Mouse (Mus musculus) bone marrow, adult 2 months (tissue): Measurements from ENCODE around the gene Ercc1. TPM values are rescaled to one million over a fixed set of nuclear protein-coding genes. Genes with fewer than 3 reads are reported as not detected.

Source experiments
- H3K27ac ChIP-seq: fragments of 200-500 bp; 2 replicates; pipeline ENCODE4 v1.5.1; 2012; ENCODE audit warnings: low read depth, mild to moderate bottlenecking, control low read depth, inconsistent platforms, low read length; ENCODE audit not compliant: control insufficient read depth, poor library complexity, insufficient read depth
- H3K4me1 ChIP-seq: fragments of 200-500 bp; 2 replicates; pipeline ENCODE4 v1.6.1; 2011; ENCODE audit warnings: low read length; ENCODE audit not compliant: control insufficient read depth, insufficient read depth
- H3K4me3 ChIP-seq: fragments of 200-500 bp; replicated peaks from 2 replicates; pipeline ENCODE3; 2011; ENCODE audit warnings: mild to moderate bottlenecking, low read depth, low read length, control low read depth; ENCODE audit not compliant: control insufficient read depth
- CTCF ChIP-seq: fragments of 200-500 bp; IDR thresholded peaks from 2 replicates; pipeline ENCODE4 v1.5.1; 2011; ENCODE audit warnings: low read length, control low read depth; ENCODE audit not compliant: control insufficient read depth, insufficient read depth
- POLR2A ChIP-seq: fragments of 200-500 bp; IDR thresholded peaks from 2 replicates; pipeline ENCODE4 v1.6.1; 2011; ENCODE audit warnings: low read depth, mild to moderate bottlenecking, control low read depth, low read length, borderline replicate concordance; ENCODE audit not compliant: control insufficient read depth
- WGBS: fragments of 180-500 bp; shearing (Covaris S2); methylation state at CpG from one replicate; pipeline ENCODE4 v1.1.7; 2018; 5-methylcytosine and 5-hydroxymethylcytosine counted together
- polyA plus RNA-seq: library from polyadenylated mRNA; stranded (reverse); fragments of >200 nt; gene quantifications from 2 replicates; pipeline ENCODE4 v1.2.4, GENCODE M21; 2011; ENCODE audit warnings: low replicate concordance; ENCODE audit not compliant: missing spikeins, insufficient read depth, insufficient read length

Gene Ercc1
- polyA plus RNA-seq, 1 experiment = 31.3 TPM

- 83% methylated on average over 8 of the region's 8 CpGs for WGBS
- TF ChIP-seq POLR2A = no peak
- no peak for TF ChIP-seq CTCF
- Histone ChIP-seq H3K4me1 (no peaks in the 10 kb centered on the region; the same call in 1 of the 2 replicates), H3K4me3 (no peak overlapping the region), H3K27ac (no peak overlapping the region; the same call in 1 of the 2 replicates)
These were observed 49.9 kb downstream of the Ercc1 start for GRCm38 (mm10) chr7:19394484-19394883.

- TF ChIP-seq POLR2A = no peak
- no peak for TF ChIP-seq CTCF
- WGBS = 10% methylated on average over 27 of the region's 27 CpGs
- H3K4me1 ChIP-seq = no peaks in the 10 kb centered on the region
- no peak overlapping the region for H3K4me3 ChIP-seq
- H3K27ac ChIP-seq = no peak overlapping the region
These were observed 55.1 kb downstream of the Ercc1 start for GRCm38 (mm10) chr7:19399496-19400280.

- 81% methylated on average over 4 of the region's 4 CpGs for WGBS
- H3K4me1 ChIP-seq = no peaks in the 10 kb centered on the region; the same call in 1 of the 2 replicates
- no peak overlapping the region for H3K4me3 ChIP-seq
- TF ChIP-seq POLR2A (no peak), CTCF (no peak)
- no peak overlapping the region for H3K27ac ChIP-seq
These were observed 56.4 kb downstream of the Ercc1 start for GRCm38 (mm10) chr7:19400946-19401345.

- TF ChIP-seq POLR2A (no peak), CTCF (no peak)
- H3K4me3 ChIP-seq = no peak overlapping the region
- WGBS = 81% methylated on average over 9 of the region's 9 CpGs
- H3K4me1 ChIP-seq = no peaks in the 10 kb centered on the region; the same call in 1 of the 2 replicates
- no peak overlapping the region for H3K27ac ChIP-seq
These were observed 58.0 kb downstream of the Ercc1 start for GRCm38 (mm10) chr7:19402535-19403112.

GRCm38 (mm10) chr7:19403731-19404296, 59.2 kb downstream of the Ercc1 start, which contains the start of gene Klc3:
Gene Klc3 (minus strand): TSS chr7:19404104.
- Histone ChIP-seq H3K4me3 (peak within 1 kb of the TSS; percentile 0), H3K27ac (no peak within 1 kb of the TSS), H3K4me1 (no peaks in the 10 kb centered on the region; the same call in 1 of the 2 replicates)
- 1% methylated on average over 62 of the region's 62 CpGs for WGBS
- TF ChIP-seq POLR2A = no peak
- no peak for TF ChIP-seq CTCF

- Histone ChIP-seq H3K27ac (no peak within 1 kb of the TSS), H3K4me3 (peak within 1 kb of the TSS; percentile 0), H3K4me1 (no peaks in the 10 kb centered on the region; the same call in 1 of the 2 replicates)
- 49% methylated on average over 7 of the region's 7 CpGs for WGBS
- TF ChIP-seq POLR2A = no peak
- TF ChIP-seq CTCF = no peak
These were observed 59.9 kb downstream of the Ercc1 start, which contains the start of gene Ckm for GRCm38 (mm10) chr7:19404476-19404875. Gene Ckm (plus strand): TSS chr7:19404776.

- 2% methylated on average over 19 of the region's 19 CpGs for WGBS
- Histone ChIP-seq H3K4me1 (no peaks in the 10 kb centered on the region; the same call in 1 of the 2 replicates), H3K27ac (no peak overlapping the region), H3K4me3 (no peak overlapping the region)
- TF ChIP-seq CTCF (peak; percentile 98), POLR2A (peak; percentile 24; the same call in 1 of the 2 replicates)
These were observed 60.8 kb downstream of the Ercc1 start for GRCm38 (mm10) chr7:19405417-19405816.

Other genes starting within 250 kb of the Ercc1 start
- gene Gm4969, start 226.4 kb upstream of the Ercc1 start, polyA plus RNA-seq = not detected in 2 replicates
- gene Fbxo46, start 224.9 kb upstream of the Ercc1 start, polyA plus RNA-seq = 3.9 and 4.8 TPM in 2 replicates
- 3.6 and 6.8 TPM in 2 replicates for gene Qpctl, start 195.5 kb upstream of the Ercc1 start, polyA plus RNA-seq
- 56.3 and 58.6 TPM in 2 replicates for gene Snrpd2, start 195.1 kb upstream of the Ercc1 start, polyA plus RNA-seq
- gene Gipr, start 178.7 kb upstream of the Ercc1 start, polyA plus RNA-seq = 0.62 and 0.79 TPM in 2 replicates
- gene Eml2, start 168.4 kb upstream of the Ercc1 start, polyA plus RNA-seq = 14.2 and 33.1 TPM in 2 replicates
- gene Gpr4, start 132.2 kb upstream of the Ercc1 start, polyA plus RNA-seq = 0.34 and 0.70 TPM in 2 replicates
- 7.5 and 8.5 TPM in 2 replicates for gene Opa3, start 116.4 kb upstream of the Ercc1 start, polyA plus RNA-seq
- 83.3 and 135 TPM in 2 replicates for gene Vasp, start 73.0 kb upstream of the Ercc1 start, polyA plus RNA-seq
- 3.6 TPM in 1 of 2 replicates, not detected in the other for gene Ppm1n, start 64.7 kb upstream of the Ercc1 start, polyA plus RNA-seq
- 0.92 and 2.3 TPM in 2 replicates for gene Rtn2, start 62.2 kb upstream of the Ercc1 start, polyA plus RNA-seq
- gene Fosb, start 34.7 kb upstream of the Ercc1 start, polyA plus RNA-seq = 0.50 and 1.1 TPM in 2 replicates
- 11.7 and 13.7 TPM in 2 replicates for gene Cd3eap, start 14.7 kb downstream of the Ercc1 start, polyA plus RNA-seq
- gene Ppp1r13l, start 15.0 kb downstream of the Ercc1 start, polyA plus RNA-seq = 1.7 and 4.0 TPM in 2 replicates
- gene Ercc2, start 37.2 kb downstream of the Ercc1 start, polyA plus RNA-seq = 17.9 and 31.9 TPM in 2 replicates
- 1.6 and 1.9 TPM in 2 replicates for gene Klc3, start 59.3 kb downstream of the Ercc1 start, polyA plus RNA-seq
- 25.1 and 31.8 TPM in 2 replicates for gene Ckm, start 60.0 kb downstream of the Ercc1 start, polyA plus RNA-seq
- gene Mark4, start 114.0 kb downstream of the Ercc1 start, polyA plus RNA-seq = 10.1 and 14.6 TPM in 2 replicates
- gene Exoc3l2, start 118.6 kb downstream of the Ercc1 start, polyA plus RNA-seq = 4.2 and 10.3 TPM in 2 replicates
- 4.4 and 8.0 TPM in 2 replicates for gene Bloc1s3, start 163.6 kb downstream of the Ercc1 start, polyA plus RNA-seq
- gene Trappc6a, start 163.6 kb downstream of the Ercc1 start, polyA plus RNA-seq = 12.4 and 12.7 TPM in 2 replicates
- not detected in 2 replicates for gene Nkpd1, start 173.1 kb downstream of the Ercc1 start, polyA plus RNA-seq
- gene Ppp1r37, start 218.3 kb downstream of the Ercc1 start, polyA plus RNA-seq = 71.6 and 93.5 TPM in 2 replicates
- 2.8 and 3.0 TPM in 2 replicates for gene Zfp296, start 232.5 kb downstream of the Ercc1 start, polyA plus RNA-seq
- 52.9 and 74.3 TPM in 2 replicates for gene Gemin7, start 232.8 kb downstream of the Ercc1 start, polyA plus RNA-seq